Mouse (Mus musculus) left cerebral cortex, adult 11 months (tissue): ENCODE results near the gene Stard10.

Experiments used
- DNase-seq: peaks from one replicate; pipeline ENCODE4 v3.0.0; 2022; ENCODE audit warnings: low spot score

Gene Stard10

GRCm38 (mm10) chr7:101302691-101303090, 14.2 kb upstream of the Stard10 start:
- DNase-seq = no peak

GRCm38 (mm10) chr7:101306841-101307240, 10.0 kb upstream of the Stard10 start:
- no peak for DNase-seq

GRCm38 (mm10) chr7:101309985-101310326, 6.9 kb upstream of the Stard10 start:
- no peak for DNase-seq

- peak; percentile 98 for DNase-seq
Measured at GRCm38 (mm10) chr7:101310327-101311028, 6.4 kb upstream of the Stard10 start.

GRCm38 (mm10) chr7:101311061-101311460, 5.8 kb upstream of the Stard10 start:
- no peak for DNase-seq

GRCm38 (mm10) chr7:101313033-101313432, 3.9 kb upstream of the Stard10 start:
- no peak for DNase-seq

- peak; percentile 77 for DNase-seq
Measured at GRCm38 (mm10) chr7:101314396-101314795, 2.5 kb upstream of the Stard10 start.

GRCm38 (mm10) chr7:101315699-101316098, 1.2 kb upstream of the Stard10 start:
- no peak for DNase-seq

DNA sequence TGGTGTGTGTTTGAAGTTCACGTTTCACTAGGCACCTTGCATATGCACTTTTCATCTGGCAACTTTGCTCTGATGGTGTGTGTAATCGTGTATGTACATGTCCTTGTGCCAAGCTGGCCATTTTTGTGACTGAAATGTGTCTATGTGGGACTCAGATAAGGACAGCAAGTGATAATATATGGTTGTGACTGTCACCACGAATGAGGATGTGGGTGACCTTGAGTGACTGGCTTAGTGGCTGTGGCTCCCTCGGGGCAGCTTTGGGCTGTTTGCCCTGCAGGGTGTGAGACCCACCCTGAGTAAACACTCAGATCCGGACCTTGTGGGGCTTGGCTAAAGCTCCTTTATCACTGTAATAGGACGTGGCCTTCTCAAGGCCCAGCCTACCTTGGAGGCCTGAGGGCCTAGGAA, 290 bp upstream of the Stard10 start:
- DNase-seq = no peak

GRCm38 (mm10) chr7:101318848-101319247, 2.0 kb downstream of the Stard10 start:
- DNase-seq = no peak

DNA sequence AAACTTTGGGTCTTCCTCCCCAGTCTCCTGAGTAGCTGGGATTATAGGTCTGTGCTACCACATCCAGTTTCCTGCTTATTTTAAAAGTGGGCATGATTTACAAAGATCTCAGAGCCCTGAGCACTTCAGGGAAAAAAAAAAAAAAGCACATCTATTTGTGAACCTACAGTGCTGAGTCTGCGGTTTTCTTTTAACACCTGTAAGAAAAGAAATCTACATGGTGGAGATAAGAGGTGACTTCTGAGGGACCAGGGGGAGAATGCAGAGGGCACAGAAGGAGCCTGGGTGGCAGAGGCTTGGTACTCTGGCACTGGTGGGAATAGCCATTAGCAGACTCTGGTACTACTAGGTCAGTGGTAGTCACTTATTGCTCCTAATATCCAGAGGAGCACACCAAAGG, 2.9 kb downstream of the Stard10 start:
- no peak for DNase-seq

DNA sequence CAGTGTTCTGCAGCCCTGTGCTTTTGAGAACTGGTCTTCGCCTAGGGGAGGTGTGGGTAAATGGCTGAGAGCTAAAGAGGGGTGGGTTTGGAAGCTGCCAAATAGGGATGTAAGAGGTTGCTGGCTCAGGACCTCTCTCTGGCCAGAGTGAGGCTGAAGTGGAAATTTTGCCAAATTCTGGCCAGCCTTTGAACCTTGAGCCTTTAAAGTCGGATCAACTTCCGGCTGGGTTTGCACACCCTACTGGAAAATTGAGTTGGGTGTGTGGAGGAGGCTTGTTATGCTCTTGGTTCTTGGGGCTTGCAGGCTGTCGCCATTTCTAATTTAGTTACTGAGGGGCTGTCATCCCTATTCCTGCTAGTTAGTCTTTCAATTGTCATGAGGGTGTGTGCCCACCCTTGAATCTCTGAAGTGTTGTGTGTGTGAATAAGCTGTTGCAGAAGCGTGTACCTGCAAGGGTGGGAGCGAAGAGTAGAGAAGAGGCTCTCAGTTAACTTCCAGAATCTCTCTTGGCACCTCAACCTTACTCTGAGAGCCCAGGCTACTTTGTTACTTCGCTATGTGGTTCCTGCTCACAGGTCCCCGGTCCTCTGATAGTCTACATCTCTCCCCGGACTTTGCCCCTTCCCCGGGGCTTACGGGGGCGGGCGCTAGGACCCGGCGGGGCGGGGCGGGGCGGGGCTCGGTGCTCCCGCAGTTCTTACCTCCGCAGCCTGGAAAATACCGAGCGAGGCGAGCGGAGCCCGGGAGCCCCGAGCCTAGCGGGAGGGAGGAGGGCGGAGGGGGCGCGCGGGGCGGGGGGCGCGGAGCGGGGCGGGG, 3.7 kb downstream of the Stard10 start:
- DNase-seq = no peak

DNA sequence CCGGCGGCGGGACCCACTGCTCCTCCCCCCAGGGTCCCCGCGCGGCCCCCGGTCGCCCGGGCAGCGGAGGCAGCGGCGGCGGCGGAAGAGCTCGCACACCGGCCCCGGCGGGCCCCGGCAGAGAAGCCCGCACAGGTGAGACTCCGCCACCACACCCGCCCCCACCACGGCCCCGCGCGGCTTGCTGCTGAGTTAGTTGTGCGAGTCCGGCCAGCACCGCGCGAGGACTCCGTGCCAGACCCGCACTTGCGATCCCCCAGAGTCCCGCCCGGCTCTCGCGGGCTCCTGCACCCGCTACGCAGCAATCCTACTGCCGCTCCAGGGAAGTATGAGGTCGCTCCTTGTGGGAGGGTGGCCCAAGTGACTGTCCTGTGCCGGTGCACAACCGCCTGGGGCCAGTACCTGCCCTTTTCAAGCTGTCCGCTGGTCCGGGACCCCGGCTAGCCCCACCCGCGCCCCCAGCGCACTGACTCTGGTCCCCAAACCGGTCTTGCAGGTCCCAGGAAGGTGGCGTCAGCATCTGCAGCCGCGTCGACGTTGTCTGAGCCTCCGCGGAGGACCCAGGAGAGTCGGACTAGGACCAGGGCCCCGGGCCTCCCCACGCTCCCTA, 4.4 kb downstream of the Stard10 start:
- no peak for DNase-seq

GRCm38 (mm10) chr7:101323141-101323594, 6.3 kb downstream of the Stard10 start:
- DNase-seq = no peak

DNA sequence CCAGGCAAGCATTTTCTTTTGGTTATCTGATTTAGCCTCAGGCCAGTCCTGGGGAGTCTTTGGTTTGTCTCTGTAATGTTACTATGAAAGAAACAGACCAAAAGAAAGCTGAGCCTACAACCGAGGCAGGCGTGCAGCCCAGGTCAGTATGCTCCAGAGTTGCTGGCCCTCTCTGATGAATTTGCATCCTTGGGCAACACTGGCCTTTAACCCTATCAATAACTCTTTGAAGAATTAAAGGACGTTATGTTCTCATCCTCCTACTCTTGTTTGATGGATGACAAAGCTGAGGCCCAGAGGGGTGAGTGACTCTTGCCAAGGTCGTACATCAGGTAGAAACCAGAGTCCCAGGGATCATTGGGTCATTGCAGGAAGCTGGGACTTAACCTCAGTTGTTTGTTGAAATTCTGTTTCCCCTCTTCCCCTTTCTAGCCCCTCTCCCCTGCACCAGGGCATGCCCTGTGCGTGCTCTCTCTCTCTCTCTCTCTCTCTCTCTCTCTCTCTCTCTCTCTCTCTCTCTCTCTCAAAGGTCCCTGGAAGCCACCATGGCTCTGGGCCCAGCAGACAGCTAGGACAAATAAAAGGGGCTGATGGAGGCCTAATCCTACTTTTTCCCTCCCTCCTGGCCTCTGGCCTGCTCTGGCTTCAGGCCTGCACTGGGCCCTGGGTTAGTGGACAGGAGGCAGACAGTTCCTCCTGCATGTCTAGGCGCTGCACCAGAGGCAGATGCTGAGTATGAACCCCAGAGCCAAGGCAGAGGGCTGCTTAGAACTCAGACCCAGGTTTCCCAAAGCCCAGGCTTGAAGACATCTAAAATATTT, 7.5 kb downstream of the Stard10 start:
- DNase-seq = no peak

DNA sequence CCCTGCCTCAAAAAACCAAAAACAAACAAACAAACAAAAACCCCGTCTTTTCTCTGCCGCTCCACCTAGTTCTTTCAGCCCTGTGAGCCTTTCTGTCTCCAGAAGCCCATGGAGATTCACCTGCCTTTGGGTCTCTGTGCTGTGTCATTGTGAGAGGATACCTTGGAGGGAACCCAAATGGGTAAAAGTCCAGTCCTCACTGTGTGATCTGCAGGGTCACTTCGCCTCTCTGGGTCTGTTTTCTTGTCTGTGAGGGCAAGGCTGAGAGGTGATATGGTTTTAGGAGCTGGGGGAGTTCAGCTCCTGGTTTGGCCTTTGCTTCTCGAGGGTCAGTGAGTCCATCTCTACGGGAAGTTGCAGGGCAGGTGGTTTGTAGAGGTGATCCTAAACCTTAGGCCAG, 9.1 kb downstream of the Stard10 start:
- DNase-seq = no peak

DNA sequence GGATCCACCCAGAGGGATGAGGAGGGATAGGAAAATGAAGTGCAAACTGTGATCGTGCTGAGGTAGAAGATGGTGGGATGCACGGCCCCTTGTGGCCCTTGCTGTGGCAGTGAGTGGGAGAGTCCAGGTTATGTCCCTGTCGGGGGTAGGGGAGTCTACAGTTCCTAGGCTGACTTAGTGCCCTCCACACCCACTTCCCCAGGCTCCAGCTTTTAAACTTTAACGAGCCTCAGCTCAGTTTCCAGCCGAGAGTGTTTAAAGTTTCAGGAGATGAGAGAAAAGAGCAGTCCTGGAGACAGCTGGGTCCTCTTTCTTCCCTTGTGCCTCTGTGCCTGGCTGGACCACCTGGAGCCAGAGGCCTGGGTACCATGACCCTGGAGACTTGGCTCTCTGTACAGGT, 10.4 kb downstream of the Stard10 start:
- DNase-seq = no peak

- no peak for DNase-seq
Measured at GRCm38 (mm10) chr7:101327786-101328185, 10.9 kb downstream of the Stard10 start.

DNA sequence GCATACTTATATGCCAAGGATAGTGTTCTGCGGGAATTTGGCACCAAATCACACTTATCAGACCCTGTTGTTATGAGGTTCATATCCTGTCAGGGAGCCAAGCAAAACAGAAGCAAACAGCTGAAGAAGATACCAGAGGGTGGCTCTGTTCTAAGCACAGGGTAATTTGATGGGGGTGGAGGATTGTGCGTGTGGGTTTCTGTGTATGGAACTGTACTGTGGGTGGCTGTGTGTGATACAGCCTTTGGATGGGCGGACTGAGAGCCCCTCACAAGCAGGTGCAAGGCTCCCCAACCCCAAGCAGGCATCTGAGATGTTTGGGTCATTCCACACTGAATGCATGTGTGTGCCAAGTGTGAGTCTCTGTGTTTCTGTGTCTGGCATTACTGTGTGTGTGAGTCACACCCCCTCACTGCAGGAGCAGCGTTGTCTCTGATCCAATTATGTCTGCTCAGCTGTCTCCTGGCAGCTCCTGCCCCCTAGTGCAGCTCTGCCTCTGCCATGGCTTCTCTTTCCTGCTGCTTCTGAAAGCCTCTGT, 11.8 kb downstream of the Stard10 start:
- DNase-seq = peak; percentile 63

DNA sequence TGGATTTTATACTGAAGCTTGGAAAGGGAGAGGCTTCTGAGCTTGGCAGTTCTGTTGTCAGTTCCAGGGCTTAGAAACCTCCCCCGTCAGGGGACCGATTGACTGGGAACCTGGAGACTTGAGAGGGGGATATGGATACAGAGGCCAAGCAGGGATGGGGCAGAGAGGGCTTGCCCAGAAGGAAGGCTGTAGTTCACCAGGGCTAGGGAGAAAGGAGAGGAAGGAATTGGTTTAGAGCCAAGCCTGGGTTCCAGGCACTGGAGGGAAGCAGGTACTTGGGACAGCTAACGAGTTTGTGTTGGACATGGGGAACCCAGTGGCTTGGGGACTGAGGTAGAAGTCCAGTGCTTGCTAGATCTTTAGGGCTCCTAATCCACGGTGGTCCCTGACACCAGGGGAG, 12.7 kb downstream of the Stard10 start:
- DNase-seq = no peak

GRCm38 (mm10) chr7:101330074-101330840, 13.4 kb downstream of the Stard10 start:
- no peak for DNase-seq
